Mouse (Mus musculus): Measurements from ENCODE around the gene Gucd1.
A peak's percentile ranks its signal among the peaks of the same experiment; 100 is the strongest.

- TF ChIP-seq MAFK (IDR thresholded peaks at IDR 0.05; ENCODE audit: insufficient read depth, low read depth, low read length) (no peak), ZC3H11A (IDR thresholded peaks at IDR 0.05; ENCODE audit: borderline replicate concordance, low read depth, low read length) (no peak), HCFC1 (IDR thresholded peaks at IDR 0.05; ENCODE audit: borderline replicate concordance, insufficient read depth, low read length) (peak; percentile 90), ZNF384 (IDR thresholded peaks at IDR 0.05; ENCODE audit: low read depth, low read length) (no peak)
Measured at GRCm38 (mm10) chr10:75517758-75518143, at the start of gene Gucd1.
